Mouse (Mus musculus): ENCODE measurements at regions not wholly inside any gene's neighbourhood (a gene's known extent, or its start where the extent isn't known, plus 50 kb on each side); places are given as distances from the start of the nearest gene placed in this dataset.

- DNase-seq (ENCODE audit: low spot score in 2 of 2) = no peak
Measured at GRCm38 (mm10) chr7:136640160-136640559, 254.3 kb upstream of the Mgmt start.

DNA sequence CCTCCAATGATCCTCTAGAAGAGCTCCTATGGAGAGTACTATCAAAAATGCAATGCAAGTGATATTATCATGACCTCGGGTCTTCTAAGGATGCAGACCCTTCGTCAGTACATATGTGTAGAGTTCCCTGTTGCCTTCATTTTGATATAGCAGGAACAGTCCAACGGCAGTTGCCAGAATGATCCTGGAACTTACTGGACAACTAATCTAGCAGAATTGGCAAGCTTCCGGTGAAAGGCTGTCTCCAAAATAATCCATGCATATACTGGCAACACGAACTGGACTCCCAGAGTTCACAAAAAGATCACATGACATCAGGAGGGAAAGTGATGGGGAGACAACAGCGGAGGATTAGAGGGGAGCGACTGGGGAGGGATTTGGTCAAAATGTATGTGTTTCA lies 253.6 kb upstream of the Mgmt start:
- DNase-seq (ENCODE audit: low spot score in 2 of 2) = no peak

DNA sequence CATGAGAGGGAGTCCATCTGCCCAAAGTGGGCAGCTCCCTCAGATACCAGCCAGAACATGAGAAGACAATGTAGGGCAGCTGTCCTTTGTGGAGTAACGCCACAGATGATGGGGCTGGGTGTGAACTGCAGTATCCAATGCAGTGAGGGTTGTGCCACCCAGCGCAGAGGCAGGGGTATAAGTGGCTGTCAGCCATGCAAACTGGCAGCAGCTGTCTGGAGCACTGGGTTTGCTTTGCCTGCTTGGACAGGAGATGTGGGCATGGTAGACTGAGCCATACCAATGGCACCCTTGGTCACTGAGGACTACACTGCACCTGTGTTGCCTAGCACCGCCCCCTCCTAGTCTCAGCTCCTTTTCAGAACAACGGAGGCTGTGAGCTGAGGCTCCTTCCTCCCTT lies 244.6 kb upstream of the Mgmt start:
- DNase-seq (ENCODE audit: low spot score in 2 of 2) = no peak

GRCm38 (mm10) chr7:136659930-136660329 lies 234.5 kb upstream of the Mgmt start:
- no peak for DNase-seq (ENCODE audit: low spot score in 2 of 2)

- no peak for DNase-seq (ENCODE audit: low spot score in 2 of 2)
Measured at GRCm38 (mm10) chr7:136660401-136660800, 234.0 kb upstream of the Mgmt start.

- no peak for DNase-seq (ENCODE audit: low spot score in 2 of 2)
Measured at GRCm38 (mm10) chr7:136664424-136665082, 229.9 kb upstream of the Mgmt start.

GRCm38 (mm10) chr7:136665901-136666300 lies 228.5 kb upstream of the Mgmt start:
- DNase-seq (ENCODE audit: low spot score in 2 of 2) = no peak

- no peak for DNase-seq (ENCODE audit: low spot score in 2 of 2)
Measured at GRCm38 (mm10) chr7:136666707-136667106, 227.7 kb upstream of the Mgmt start.

DNA sequence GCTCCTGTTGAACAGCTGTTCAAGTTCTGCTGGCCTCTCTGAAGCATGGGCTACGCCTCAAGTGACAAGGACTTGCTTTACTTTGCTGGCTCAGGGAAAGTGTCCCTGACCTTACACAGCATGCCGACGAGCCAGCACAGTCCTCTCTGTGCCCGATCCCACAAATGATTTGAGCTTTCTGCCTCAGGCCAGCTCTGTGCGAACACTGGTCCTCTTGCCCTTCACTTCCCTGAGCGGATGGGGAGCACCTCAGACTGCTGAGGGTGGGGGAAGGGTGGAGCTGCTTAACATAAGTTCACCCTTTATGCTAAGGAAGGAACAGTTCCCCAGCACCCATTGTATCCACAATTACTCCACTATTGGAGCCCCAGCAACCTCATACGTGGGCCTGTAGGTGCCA lies 223.7 kb upstream of the Mgmt start:
- DNase-seq (ENCODE audit: low spot score in 2 of 2) = no peak

GRCm38 (mm10) chr7:136674159-136674558 lies 220.3 kb upstream of the Mgmt start:
- no peak for DNase-seq (ENCODE audit: low spot score in 2 of 2)

DNA sequence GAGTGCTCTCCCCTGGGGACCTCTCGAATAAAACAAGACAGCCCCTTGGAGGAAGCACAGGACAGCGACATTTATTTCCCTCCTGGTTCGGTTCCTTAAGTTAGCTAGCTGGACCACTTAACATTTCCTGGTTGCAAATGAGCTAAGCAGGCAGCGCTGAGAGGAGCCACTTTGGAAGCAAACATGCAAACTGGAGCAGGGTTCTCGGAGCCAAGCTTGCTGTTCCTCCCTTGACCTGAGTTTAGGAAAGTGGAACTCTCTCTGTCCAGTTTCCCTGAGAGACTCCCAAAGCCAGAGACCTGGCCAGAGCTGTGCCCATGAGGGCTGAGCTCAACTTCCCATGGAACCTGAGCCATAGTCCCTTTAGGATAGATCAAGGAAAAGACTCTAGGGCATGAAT lies 219.4 kb upstream of the Mgmt start:
- DNase-seq (ENCODE audit: low spot score in 2 of 2) = no peak

- DNase-seq (ENCODE audit: low spot score in 2 of 2) = no peak
Measured at GRCm38 (mm10) chr7:136676104-136676503, 218.3 kb upstream of the Mgmt start.

- DNase-seq (ENCODE audit: low spot score in 2 of 2) = no peak
Measured at GRCm38 (mm10) chr7:136676987-136677545, 217.3 kb upstream of the Mgmt start.

DNA sequence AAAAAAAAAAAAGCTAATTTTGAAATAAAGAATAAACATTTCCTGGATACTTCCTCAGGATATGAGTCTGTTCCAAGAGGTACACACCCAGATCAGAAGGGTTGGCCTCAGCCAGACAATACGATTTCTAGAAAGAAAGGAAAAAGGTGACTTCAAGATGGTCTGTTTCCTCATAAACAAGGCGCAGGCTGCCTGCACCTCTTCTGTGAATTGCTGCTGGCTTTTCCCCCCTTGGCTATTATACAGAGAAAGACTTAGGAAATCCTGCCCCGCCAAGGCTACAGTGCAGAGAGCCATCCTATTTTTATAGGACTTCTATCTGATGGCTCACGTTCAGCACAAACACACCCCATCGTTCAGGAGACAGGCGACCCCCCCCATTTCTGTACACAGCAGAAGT lies 204.8 kb upstream of the Mgmt start:
- peak in 1 of 2 experiments; percentile 15 for DNase-seq (ENCODE audit: low spot score in 2 of 2)

GRCm38 (mm10) chr7:136706246-136706645 lies 188.2 kb upstream of the Mgmt start:
- DNase-seq (ENCODE audit: low spot score in 2 of 2) = no peak

- no peak for DNase-seq (ENCODE audit: low spot score in 2 of 2)
Measured at GRCm38 (mm10) chr7:136707200-136708003, 187.0 kb upstream of the Mgmt start.

DNA sequence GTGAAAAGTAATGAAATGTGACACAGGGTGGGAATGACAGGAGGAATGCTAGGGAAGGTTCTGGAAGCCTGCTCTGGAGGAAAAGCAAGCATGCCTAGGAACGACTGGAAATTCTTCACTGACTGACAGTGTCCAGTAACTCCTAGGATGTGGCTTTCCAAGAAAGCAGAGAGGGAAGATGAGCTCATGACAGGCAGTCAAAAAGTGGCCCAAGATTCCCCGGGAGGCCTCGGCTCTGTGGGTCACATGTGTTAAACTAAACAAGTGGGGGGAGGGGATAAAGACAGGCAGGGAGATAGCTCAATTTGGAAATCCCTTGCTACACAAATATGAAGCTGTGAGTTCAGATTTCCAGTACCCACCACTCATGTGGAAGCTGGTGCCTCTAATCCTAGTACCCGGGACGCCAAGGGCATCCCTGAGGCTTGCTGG lies 186.4 kb upstream of the Mgmt start:
- DNase-seq (ENCODE audit: low spot score in 2 of 2) = no peak

DNA sequence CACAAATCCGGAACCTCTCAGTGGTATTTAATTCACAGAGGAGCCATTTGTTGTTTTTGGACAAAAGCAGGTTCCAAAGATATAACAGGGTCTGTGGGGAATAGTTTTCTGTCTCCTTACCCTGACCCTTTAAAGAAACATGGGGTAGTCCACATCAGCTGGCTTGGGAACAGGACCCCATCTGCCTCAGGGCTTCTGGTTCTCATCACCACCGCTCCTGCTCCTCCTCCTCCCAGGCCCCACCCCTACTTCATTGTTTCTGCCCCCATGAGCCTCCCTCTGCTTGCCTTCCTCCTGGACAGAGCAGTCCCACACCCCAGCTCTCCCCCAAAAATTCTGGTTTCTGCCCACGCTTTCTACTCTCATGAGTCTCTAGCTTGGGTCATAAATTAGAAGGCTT lies 183.8 kb upstream of the Mgmt start:
- no peak for DNase-seq (ENCODE audit: low spot score in 2 of 2)

GRCm38 (mm10) chr7:136712962-136713640 lies 181.3 kb upstream of the Mgmt start:
- no peak for DNase-seq (ENCODE audit: low spot score in 2 of 2)

GRCm38 (mm10) chr7:136727628-136728402 lies 166.6 kb upstream of the Mgmt start:
- no peak for DNase-seq (ENCODE audit: low spot score in 2 of 2)

- DNase-seq (ENCODE audit: low spot score in 2 of 2) = no peak
Measured at GRCm38 (mm10) chr7:136742171-136742570, 152.2 kb upstream of the Mgmt start.
